Mouse (Mus musculus): ENCODE data around the gene Cdh16. TPM values are rescaled to one million over a fixed set of nuclear protein-coding genes. Genes with fewer than 3 reads are reported as not detected.

Cdh16 gene
- 4.3 TPM for polyA plus RNA-seq (2014; fragmentation: Illumina TruSeq; extraction: RNeasy Lipid Tissue Mini Kit (QIAGEN cat#74804); ENCODE audit: low read depth, low replicate concordance)

GRCm38 (mm10) chr8:104624161-104624560 lies at the start of gene Cdh16:
Gene Cdh16 (minus strand): TSS chr8:104624396.

GRCm38 (mm10) chr8:104641426-104642323 lies 17.5 kb upstream of the Cdh16 start, which contains the start of gene Ciao2b:
Gene Ciao2b (minus strand): TSS chr8:104641965.

GRCm38 (mm10) chr8:104630981-104631663 lies 6.9 kb upstream of the Cdh16 start, which contains the start of gene Rrad:
Gene Rrad (minus strand): TSS chr8:104631327.

GRCm38 (mm10) chr8:104591133-104591834 lies 32.9 kb downstream of the Cdh16 start, which contains the start of gene Pdp2:
Gene Pdp2 (plus strand): TSS chr8:104591451.

Other genes starting within 250 kb of the Cdh16 start
- gene Cmtm4, start 228.6 kb downstream of the Cdh16 start, polyA plus RNA-seq (2014; fragmentation: Illumina TruSeq; extraction: RNeasy Lipid Tissue Mini Kit (QIAGEN cat#74804); ENCODE audit: low read depth, low replicate concordance): 11.0 TPM
- gene Dync1li2, start 181.3 kb downstream of the Cdh16 start, polyA plus RNA-seq (2014; fragmentation: Illumina TruSeq; extraction: RNeasy Lipid Tissue Mini Kit (QIAGEN cat#74804); ENCODE audit: low read depth, low replicate concordance): 46.8 TPM
- gene Terb1, start 114.5 kb downstream of the Cdh16 start, polyA plus RNA-seq (2014; fragmentation: Illumina TruSeq; extraction: RNeasy Lipid Tissue Mini Kit (QIAGEN cat#74804); ENCODE audit: low read depth, low replicate concordance): not detected
- 52.6 TPM for gene Nae1, start 89.8 kb downstream of the Cdh16 start, polyA plus RNA-seq (2014; fragmentation: Illumina TruSeq; extraction: RNeasy Lipid Tissue Mini Kit (QIAGEN cat#74804); ENCODE audit: low read depth, low replicate concordance)
- gene Car7, start 89.7 kb downstream of the Cdh16 start, polyA plus RNA-seq (2014; fragmentation: Illumina TruSeq; extraction: RNeasy Lipid Tissue Mini Kit (QIAGEN cat#74804); ENCODE audit: low read depth, low replicate concordance): 5.7 TPM
- 15.0 TPM for gene Pdp2, start 32.9 kb downstream of the Cdh16 start, polyA plus RNA-seq (2014; fragmentation: Illumina TruSeq; extraction: RNeasy Lipid Tissue Mini Kit (QIAGEN cat#74804); ENCODE audit: low read depth, low replicate concordance)
- gene Rrad, start 6.9 kb upstream of the Cdh16 start, polyA plus RNA-seq (2014; fragmentation: Illumina TruSeq; extraction: RNeasy Lipid Tissue Mini Kit (QIAGEN cat#74804); ENCODE audit: low read depth, low replicate concordance): 272 TPM
- gene Ciao2b, start 17.6 kb upstream of the Cdh16 start, polyA plus RNA-seq (2014; fragmentation: Illumina TruSeq; extraction: RNeasy Lipid Tissue Mini Kit (QIAGEN cat#74804); ENCODE audit: low read depth, low replicate concordance): 58.7 TPM
- gene Ces2a, start 109.6 kb upstream of the Cdh16 start, polyA plus RNA-seq (2014; fragmentation: Illumina TruSeq; extraction: RNeasy Lipid Tissue Mini Kit (QIAGEN cat#74804); ENCODE audit: low read depth, low replicate concordance): 0.24 TPM
- gene Ces2b, start 207.2 kb upstream of the Cdh16 start, polyA plus RNA-seq (2014; fragmentation: Illumina TruSeq; extraction: RNeasy Lipid Tissue Mini Kit (QIAGEN cat#74804); ENCODE audit: low read depth, low replicate concordance): not detected
- gene Ces2c, start 222.7 kb upstream of the Cdh16 start, polyA plus RNA-seq (2014; fragmentation: Illumina TruSeq; extraction: RNeasy Lipid Tissue Mini Kit (QIAGEN cat#74804); ENCODE audit: low read depth, low replicate concordance): not detected

Measured in heart, adult 10 weeks (tissue).